Mouse (Mus musculus): ENCODE results near the gene Hist1h4k. TPM values are rescaled to one million over a fixed set of nuclear protein-coding genes. Genes with fewer than 3 reads are reported as not detected.
"Not testable (repeated sequence)": the region's sequence is repeated elsewhere in the genome, so short reads cannot be mapped to it uniquely, and the experiment has no call there.

The Hist1h4k gene
- polyA plus RNA-seq, 1 experiment = not detected

- Histone ChIP-seq H3K4me3 (ENCODE audit: insufficient read depth, low read depth, low read length) (no peak overlapping the region), H3K27ac (replicated peaks; ENCODE audit: low read depth, low read length) (no peak overlapping the region)
These were observed 30.8 kb upstream of the Hist1h4k start for GRCm38 (mm10) chr13:21781021-21781555.

GRCm38 (mm10) chr13:21779767-21780731 lies 29.7 kb upstream of the Hist1h4k start, which contains the start of gene Hist1h1b:
Gene Hist1h1b, minus strand, starts transcription at chr13:21780625.
- Histone ChIP-seq H3K27ac (replicated peaks; ENCODE audit: low read depth, low read length) (no peak within 1 kb of the TSS), H3K4me1 (ENCODE audit: control insufficient read depth, insufficient read depth, insufficient read length, low read length) (no peaks in the 10 kb centered on the region), H3K4me3 (ENCODE audit: insufficient read depth, low read depth, low read length) (peak within 1 kb of the TSS; percentile 75)

More at GRCm38 (mm10) chr13:21781021-21781555, 30.8 kb upstream of the Hist1h4k start:
- no peaks in the 10 kb centered on the region for H3K4me1 ChIP-seq (ENCODE audit: control insufficient read depth, insufficient read depth, insufficient read length, low read length)

- peak overlapping the region; percentile 75 for H3K4me3 ChIP-seq (ENCODE audit: insufficient read depth, low read depth, low read length)
- H3K27ac ChIP-seq (replicated peaks; ENCODE audit: low read depth, low read length) = no peak overlapping the region
- no peaks in the 10 kb centered on the region for H3K4me1 ChIP-seq (ENCODE audit: control insufficient read depth, insufficient read depth, insufficient read length, low read length)
These were observed 28.8 kb upstream of the Hist1h4k start for GRCm38 (mm10) chr13:21778814-21779766.

- Histone ChIP-seq H3K4me1 (ENCODE audit: control insufficient read depth, insufficient read depth, insufficient read length, low read length) (no peaks in the 10 kb centered on the region; the same call in 1 of the 2 replicates), H3K27ac (replicated peaks; ENCODE audit: low read depth, low read length) (no peak overlapping the region), H3K4me3 (ENCODE audit: insufficient read depth, low read depth, low read length) (no peak overlapping the region)
These were observed 5.4 kb upstream of the Hist1h4k start for GRCm38 (mm10) chr13:21755707-21756106.

GRCm38 (mm10) chr13:21754294-21755001 lies 4.1 kb upstream of the Hist1h4k start:
- not testable (repeated sequence) for H3K27ac ChIP-seq (replicated peaks; ENCODE audit: low read depth, low read length); H3K4me1 ChIP-seq (ENCODE audit: control insufficient read depth, insufficient read depth, insufficient read length, low read length)
- H3K4me3 ChIP-seq (ENCODE audit: insufficient read depth, low read depth, low read length) = peak overlapping the region; percentile 71; the same call in 1 of the 2 replicates

GRCm38 (mm10) chr13:21753524-21754285 lies 3.4 kb upstream of the Hist1h4k start, which contains the start of the genes Hist1h2ak and Hist1h2bn:
Gene Hist1h2ak, minus strand, starts transcription at chr13:21753827.
Gene Hist1h2bn, plus strand, starts transcription at chr13:21754123.
- Histone ChIP-seq H3K4me3 (ENCODE audit: insufficient read depth, low read depth, low read length) (peak within 1 kb of the TSS; percentile 71), H3K27ac (replicated peaks; ENCODE audit: low read depth, low read length) (peak within 1 kb of the TSS; percentile 52; the same call in 1 of the 2 replicates)
- H3K4me1 ChIP-seq (ENCODE audit: control insufficient read depth, insufficient read depth, insufficient read length, low read length) = not testable (repeated sequence)

- peak overlapping the region; percentile 52; the same call in 1 of the 2 replicates for H3K27ac ChIP-seq (replicated peaks; ENCODE audit: low read depth, low read length)
- H3K4me3 ChIP-seq (ENCODE audit: insufficient read depth, low read depth, low read length) = peak overlapping the region; percentile 64
- peaks cover 2% of the 10 kb centered on the region for H3K4me1 ChIP-seq (ENCODE audit: control insufficient read depth, insufficient read depth, insufficient read length, low read length)
These were observed 2.8 kb upstream of the Hist1h4k start for GRCm38 (mm10) chr13:21753051-21753523.

GRCm38 (mm10) chr13:21752356-21752755 lies 2.1 kb upstream of the Hist1h4k start:
- Histone ChIP-seq H3K4me3 (ENCODE audit: insufficient read depth, low read depth, low read length) (no peak overlapping the region), H3K4me1 (ENCODE audit: control insufficient read depth, insufficient read depth, insufficient read length, low read length) (peaks cover 2% of the 10 kb centered on the region), H3K27ac (replicated peaks; ENCODE audit: low read depth, low read length) (no peak overlapping the region)

- peaks cover 2% of the 10 kb centered on the region for H3K4me1 ChIP-seq (ENCODE audit: control insufficient read depth, insufficient read depth, insufficient read length, low read length)
- no peak overlapping the region for H3K4me3 ChIP-seq (ENCODE audit: insufficient read depth, low read depth, low read length)
- no peak overlapping the region for H3K27ac ChIP-seq (replicated peaks; ENCODE audit: low read depth, low read length)
These were observed 1.5 kb upstream of the Hist1h4k start for GRCm38 (mm10) chr13:21751827-21752226.

- Histone ChIP-seq H3K27ac (replicated peaks; ENCODE audit: low read depth, low read length) (no peak overlapping the region), H3K4me1 (ENCODE audit: control insufficient read depth, insufficient read depth, insufficient read length, low read length) (peaks cover 2% of the 10 kb centered on the region), H3K4me3 (ENCODE audit: insufficient read depth, low read depth, low read length) (no peak overlapping the region)
These were observed 1.1 kb upstream of the Hist1h4k start for GRCm38 (mm10) chr13:21751417-21751816.

- H3K4me3 ChIP-seq (ENCODE audit: insufficient read depth, low read depth, low read length) = peak overlapping the region; percentile 52
- no peak overlapping the region for H3K27ac ChIP-seq (replicated peaks; ENCODE audit: low read depth, low read length)
- H3K4me1 ChIP-seq (ENCODE audit: control insufficient read depth, insufficient read depth, insufficient read length, low read length) = peaks cover 2% of the 10 kb centered on the region
These were observed 732 bp downstream of the Hist1h4k start for GRCm38 (mm10) chr13:21749387-21750158.

GRCm38 (mm10) chr13:21745006-21745405 lies 5.3 kb downstream of the Hist1h4k start:
- H3K27ac ChIP-seq (replicated peaks; ENCODE audit: low read depth, low read length) = no peak overlapping the region
- peaks cover 2% of the 10 kb centered on the region; the same call in 1 of the 2 replicates for H3K4me1 ChIP-seq (ENCODE audit: control insufficient read depth, insufficient read depth, insufficient read length, low read length)
- H3K4me3 ChIP-seq (ENCODE audit: insufficient read depth, low read depth, low read length) = no peak overlapping the region
